Mouse (Mus musculus) heart, adult 2 months (tissue): ENCODE measurements around the gene Cdc42se2.

Source experiments
- CTCF ChIP-seq: fragments of 200-600 bp; IDR thresholded peaks from 2 replicates; pipeline ENCODE4 v1.8.1; 2022; ENCODE audit warnings: antibody characterized with exemption, mild to moderate bottlenecking, moderate library complexity
- POLR2A ChIP-seq: fragments of 200-500 bp; IDR thresholded peaks from 2 replicates; pipeline ENCODE4 v1.6.1; 2011; ENCODE audit warnings: mild to moderate bottlenecking, low read depth, low read length, control low read depth; ENCODE audit not compliant: insufficient read depth

- no peak for TF ChIP-seq CTCF
- no peak for TF ChIP-seq POLR2A
Observed at GRCm38 (mm10) chr11:54809582-54809981, 22.1 kb upstream of the Cdc42se2 start.
